Mouse (Mus musculus): ENCODE measurements around the gene Gpatch2.
A peak's percentile ranks its signal among the peaks of the same experiment; 100 is the strongest.

Gene Gpatch2

DNA sequence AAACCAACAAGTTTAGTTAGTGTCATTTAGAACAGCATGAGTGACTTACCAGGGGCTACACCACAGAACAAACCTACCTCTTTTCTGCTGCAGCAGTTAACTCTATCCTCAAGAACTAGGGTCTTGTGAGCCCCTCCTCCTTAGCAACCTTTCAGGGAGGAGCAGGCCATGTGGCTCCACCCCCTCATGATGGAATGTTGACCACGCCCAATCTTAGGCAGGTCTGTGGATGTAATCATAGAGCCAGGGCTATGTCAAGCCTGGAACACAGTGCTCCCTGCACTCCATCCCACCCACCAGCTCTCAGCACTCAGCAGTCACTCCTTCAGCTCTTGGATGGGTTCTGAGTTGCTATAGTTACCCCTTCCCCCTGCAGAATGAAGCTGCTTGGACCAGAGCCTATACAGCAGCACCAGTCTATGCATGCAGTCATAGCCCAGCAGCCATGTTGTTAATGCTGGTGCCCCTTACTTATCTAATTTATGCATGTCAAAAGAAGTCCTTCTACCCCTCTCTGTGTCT is 35.5 kb downstream of the Gpatch2 start:
- no peak for DNase-seq

DNA sequence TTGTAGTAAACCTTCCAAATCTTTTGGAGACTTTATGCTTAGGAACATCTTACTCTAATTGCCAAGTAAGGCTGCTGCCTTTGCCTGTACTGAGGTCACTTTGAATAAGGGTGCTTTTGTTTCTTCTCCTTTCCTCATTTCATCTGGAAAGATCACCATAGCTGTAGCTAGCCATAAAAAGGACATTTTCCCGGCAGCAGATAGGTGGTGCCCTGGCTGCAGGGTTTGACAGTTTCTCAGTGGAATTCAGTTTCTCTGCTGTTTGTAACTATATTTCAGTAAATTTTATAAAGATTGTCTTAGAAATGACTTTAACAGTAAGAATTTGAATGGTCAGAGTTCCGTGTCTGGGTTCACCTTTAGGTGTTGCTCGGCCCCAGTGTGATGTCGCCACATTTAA is 43.4 kb downstream of the Gpatch2 start:
- no peak for DNase-seq

DNA sequence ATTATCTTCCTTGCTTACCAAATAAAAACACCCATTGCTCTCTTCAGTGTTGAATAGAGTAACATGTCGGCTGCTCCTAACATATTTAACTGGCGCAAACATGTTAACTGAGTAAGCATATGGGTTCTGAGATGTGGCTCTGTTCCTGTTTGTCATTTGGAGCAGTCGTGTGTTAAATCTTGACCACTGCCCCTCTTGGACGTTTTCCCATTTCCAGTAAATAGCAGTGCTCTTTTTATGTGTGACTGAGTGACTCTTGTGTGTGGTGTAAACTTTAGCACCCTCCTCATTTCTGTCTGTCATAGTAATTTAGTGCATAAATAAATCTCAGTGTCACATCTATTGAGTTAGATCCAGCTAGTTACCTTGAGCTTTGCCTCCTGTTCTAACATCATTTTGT is 52.3 kb downstream of the Gpatch2 start:
- peak; percentile 41 for DNase-seq

DNA sequence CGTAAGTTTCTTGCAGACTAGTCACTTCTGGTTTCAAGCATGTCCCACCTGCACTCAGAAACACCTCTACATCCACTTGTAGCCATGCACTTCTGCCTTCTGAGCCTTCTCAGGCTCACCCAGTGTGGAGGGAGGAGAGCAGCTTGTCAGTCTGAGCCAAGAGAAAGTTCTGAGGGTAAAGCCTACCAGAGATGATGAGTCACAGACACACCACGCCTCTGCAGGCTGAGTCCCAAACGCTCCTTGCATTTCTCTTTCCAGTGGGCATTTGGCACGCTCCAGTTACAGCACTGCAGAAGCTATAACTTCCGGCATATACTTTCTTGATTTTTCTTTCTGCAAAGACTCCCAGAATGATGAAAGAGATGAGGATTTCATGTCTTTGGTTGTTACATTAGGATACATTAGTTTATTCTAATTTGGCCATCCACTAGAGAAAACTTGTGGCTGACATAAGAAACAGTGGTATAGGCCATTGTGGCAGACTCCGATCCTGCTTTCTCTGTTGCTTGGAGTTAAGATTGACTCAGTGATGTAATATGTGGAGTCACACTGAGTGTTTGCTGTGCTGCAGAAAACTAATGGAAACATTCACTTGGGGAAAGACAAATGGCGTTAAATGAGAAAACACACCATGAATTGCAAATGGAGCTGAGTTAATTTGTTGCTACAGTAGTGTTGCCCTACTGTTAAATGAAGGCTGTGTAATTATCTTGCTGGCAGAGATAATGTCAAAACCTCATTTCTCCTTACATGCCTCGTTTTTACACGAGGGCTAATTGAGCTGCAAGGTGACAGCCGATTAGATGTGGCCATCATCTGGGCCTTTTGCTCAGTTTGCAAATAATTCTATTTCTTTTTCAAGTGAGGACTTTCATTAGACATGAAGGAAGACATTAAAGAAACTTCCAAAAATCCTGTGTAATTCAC is 55.3 kb downstream of the Gpatch2 start:
- no peak for DNase-seq

DNA sequence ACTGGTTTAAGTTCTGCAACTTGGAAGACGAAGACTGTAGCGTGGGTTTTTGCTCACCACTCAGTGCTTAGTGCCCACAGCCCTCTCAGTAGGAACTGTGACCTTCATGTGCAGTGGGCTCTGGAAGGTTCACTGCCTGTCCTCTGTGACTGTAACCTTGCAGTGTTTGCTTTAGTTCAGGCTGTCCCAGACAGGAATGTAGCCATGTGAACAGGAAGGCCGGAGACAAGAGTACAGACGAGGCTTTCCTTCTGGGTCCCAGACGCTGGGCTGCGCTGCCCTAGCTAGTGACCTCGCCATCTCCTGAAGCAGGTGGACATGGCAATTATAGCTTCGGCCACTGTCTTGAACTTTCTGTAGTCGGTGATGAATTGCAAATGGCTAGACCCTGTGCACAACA is 62.0 kb downstream of the Gpatch2 start:
- peak; percentile 22 for DNase-seq

DNA sequence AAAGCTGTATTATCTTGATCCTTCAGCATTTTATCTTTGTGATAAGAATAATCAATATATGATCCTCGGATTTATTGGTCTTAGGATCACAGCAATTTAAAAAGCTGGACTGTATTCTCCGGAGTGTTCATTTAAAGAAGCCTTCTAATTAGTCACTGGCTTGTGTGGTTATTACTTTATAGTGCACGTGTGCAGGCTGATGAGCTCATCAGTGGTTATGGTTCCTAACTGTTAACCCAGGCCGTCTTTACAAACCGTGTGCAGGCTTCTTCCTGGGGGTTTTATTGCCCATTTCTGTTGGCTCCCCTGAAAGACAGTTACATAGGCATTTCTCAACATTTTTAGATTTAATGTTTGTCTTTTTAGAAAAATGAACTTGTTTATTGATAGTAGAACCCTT is 63.2 kb downstream of the Gpatch2 start:
- DNase-seq = no peak

DNA sequence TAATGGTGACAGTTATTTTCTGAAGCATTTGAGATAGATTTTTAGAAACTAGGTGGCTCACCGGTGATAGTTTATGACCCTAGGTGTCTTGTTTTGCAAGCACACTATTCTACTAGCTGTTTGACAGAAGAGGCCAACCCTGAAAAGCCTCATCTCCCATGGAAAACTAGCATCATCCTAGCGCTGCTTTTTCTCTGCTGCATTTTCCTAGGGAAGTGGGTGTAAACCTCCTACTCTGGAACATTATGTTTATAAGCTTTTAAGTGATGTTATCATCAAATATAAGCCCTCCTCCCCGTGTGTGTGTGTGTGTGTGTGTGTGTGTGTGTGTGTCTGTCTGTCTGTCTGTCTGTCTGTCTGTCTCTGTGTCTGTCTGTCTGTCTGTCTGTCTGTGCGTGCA is 64.5 kb downstream of the Gpatch2 start:
- no peak for DNase-seq

DNA sequence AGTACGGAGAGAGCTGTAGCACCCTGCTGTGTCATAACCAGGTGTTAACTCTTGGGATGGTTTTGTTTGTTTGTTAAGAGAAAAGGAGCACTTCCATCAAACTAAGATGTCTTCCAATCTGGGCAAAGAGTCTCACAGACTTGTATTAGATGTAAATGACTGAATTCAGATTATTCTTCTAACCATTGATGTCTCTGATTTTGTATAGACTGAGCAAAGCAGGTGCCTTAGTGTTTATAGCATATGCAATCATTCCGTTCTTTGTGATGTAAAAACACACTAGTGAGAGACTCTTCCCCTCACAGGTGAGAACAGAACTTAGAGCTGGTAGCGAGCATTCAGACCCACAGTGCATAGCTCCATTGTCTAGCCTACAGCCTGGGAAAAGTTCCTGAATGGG is 67.0 kb downstream of the Gpatch2 start:
- DNase-seq = no peak

DNA sequence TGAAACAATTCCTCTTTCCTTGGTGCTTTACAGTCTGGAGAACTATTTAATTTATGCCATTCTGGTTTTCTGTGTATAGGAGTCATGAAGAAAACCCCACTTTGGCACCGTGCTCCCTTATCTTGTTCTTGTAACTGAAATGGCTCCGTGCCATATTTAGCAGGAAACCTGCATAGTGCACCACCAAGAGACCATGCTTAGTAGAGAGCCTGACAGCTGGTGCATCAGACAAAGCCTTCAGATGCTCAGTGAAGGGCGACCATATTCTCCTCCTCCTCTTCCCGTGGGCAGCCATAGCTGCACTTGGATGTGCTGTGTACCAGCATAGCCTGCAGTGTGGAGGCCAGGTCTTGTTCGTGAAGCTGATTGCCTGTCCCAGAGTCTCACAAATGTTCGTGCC is 67.5 kb downstream of the Gpatch2 start:
- DNase-seq = peak; percentile 17

DNA sequence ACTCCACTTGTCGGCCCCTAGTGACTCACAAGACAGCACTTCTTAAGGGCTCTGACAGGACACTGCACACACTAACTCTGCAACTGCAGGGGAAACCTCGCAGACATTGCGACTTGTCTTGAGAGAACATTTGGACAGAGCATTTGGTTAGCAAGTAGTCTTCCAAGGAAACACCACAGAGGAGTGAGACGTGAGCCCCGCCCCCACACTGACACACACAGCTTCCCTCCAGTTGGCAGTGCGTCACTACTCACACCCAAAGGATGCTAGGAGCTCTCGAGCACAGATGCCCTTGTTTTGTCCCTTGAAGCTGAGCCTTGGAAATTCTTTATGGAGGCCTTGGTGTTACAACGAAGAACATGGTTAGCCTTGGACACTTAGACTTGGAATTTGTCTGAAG is 70.4 kb downstream of the Gpatch2 start:
- DNase-seq = no peak

DNA sequence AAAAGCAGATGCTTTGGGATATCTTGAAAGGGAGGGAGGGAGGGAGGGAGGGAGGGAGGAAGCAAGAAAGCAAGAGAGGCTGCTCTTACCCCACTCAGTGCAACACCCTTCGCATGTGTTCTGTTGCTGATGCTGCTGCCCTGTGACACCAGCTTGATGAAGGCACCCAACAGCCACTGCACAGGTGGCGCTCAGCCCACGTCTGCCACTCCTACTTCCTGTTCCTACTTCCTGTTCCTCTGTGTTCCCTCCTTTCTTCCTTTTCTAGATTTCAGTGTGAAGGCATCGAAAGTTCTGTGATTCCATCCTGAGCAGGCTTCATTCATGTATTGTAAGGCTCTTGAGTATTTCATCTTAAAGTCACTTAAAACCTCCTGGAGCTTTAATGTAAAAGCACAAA is 71.1 kb downstream of the Gpatch2 start:
- no peak for DNase-seq

DNA sequence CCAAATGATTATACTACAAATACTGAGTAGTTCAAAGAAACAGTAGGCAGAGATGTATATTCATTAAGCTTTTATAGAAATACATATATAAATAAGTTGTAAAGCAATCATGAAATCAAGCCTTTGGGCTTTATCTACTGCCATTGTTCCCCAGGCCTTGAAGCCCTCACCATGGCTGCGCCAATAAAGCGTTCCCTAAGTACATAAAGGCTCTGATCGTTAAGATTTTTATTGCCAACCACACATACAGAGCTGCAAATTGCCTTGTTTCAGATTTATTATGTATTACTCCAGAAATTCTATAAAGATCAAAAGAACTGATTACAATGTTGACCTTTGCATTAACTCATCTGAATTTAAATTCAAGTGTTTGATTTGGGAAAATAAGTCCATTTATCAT is 71.6 kb downstream of the Gpatch2 start:
- no peak for DNase-seq

DNA sequence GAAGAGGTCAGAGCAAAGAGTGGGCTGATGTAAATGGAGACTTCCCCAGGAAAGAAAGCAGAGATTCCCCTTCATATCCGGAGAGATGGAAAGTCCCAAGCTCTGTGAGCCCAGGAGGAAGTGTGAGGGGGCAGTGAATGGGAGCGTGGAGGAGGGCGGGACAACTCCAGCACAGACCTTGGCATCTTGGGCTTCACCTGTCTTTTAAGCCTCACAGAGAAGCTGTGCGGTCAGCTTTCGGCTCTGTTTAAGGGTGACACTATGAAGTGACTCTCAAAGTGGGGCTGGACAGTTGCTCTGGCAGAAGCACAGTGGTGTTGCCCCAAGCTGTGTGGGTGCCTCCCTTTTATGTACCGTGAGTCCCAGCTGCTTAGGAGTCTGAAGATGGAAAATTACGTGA is 74.9 kb downstream of the Gpatch2 start:
- no peak for DNase-seq

DNA sequence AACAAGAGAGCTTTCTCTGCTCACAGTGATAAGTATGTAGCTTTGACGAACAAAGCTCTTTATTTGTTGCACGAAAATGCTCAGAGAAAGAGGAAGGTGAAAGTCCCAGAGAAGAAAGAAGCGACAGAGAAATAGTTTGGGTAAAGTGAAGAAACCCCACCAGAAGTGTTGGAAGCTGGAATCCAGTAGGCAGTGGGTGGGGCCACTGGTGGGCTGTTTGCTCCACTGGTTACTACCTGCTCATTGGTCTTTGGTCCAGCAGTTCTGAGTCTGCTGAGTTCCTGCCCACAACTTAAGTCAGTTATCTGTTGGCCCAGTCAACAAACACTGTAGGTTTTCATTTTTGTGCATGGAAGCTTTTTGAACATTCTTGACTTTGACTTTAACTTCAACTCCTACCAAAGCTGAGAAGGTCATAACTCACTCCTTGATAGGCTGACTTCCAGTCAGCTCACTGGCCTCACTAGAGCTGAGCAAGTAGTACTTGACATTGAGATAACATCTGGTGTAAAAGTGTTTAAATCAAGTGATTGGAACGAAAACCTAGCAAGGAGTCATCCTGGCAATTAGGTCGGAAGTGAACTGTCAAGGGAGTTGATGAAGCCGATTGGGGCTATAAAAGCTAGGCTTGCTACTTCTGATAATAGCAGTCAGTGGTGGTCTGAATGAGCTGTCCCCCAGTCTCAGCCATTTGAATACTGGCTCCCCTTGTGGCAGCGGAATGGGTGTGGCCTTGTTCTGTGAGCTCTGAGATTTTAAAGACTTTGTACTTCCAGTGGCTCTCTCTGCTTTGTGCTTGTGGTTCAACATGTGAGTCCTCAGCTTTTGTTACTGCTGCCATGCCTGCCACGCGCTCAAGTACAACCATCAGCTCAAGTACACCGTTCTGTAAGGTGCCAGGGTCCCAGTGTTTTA is 76.4 kb downstream of the Gpatch2 start:
- no peak for DNase-seq

DNA sequence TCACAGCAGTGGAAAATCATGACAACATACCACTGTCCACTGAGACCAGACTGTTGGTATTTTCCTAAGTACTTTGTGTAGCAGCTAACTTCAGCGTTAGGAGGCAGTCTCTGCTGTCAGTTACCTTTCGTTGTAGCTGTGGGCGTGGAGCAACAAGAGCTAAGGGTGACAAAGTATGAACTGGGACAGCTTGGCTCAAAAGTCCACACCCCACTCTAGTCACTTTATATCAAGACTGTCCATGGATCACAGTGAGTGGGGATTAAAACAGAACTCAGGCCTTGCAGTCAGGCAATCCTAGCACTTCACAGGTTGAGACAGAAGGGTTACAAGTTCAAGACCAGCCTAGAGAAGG is 77.1 kb downstream of the Gpatch2 start:
- no peak for DNase-seq

DNA sequence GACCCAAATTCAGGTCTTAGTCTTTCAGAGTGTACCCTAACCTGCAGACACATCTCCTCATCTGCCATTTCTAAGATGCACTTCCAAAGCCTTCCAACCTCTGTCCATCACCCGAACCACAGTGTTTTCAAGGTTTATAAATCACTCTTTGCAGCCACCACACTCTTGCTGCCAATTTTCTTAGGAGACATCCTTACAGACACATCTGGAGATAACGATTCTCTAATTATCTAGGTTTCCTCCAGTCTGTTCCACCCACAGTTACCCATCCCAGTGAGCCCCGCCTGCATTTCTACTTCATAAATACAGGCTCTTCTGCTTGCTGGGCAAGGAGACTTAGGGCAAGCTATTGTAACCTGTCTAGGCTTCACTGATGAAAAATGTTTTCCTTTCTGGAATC is 77.9 kb downstream of the Gpatch2 start:
- no peak for DNase-seq

DNA sequence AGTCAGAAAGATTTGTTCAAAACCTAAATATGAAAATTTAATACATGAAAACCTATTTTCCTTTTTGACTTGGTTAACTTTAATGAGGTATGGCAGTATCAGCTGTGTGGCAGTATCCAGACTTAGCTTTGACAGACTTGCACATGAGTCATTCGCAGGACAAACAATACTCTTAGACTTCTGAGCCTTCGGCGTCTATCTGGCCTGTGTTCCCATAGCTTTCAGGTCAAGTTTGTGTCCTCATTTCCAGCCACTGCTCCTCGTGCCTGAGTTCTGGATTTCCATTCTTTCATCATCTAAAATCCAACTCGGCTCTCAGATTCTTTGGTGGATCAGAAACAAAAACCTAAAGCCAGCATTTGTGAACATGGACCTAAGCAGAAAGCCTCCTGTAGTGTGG is 79.2 kb downstream of the Gpatch2 start:
- DNase-seq = no peak

DNA sequence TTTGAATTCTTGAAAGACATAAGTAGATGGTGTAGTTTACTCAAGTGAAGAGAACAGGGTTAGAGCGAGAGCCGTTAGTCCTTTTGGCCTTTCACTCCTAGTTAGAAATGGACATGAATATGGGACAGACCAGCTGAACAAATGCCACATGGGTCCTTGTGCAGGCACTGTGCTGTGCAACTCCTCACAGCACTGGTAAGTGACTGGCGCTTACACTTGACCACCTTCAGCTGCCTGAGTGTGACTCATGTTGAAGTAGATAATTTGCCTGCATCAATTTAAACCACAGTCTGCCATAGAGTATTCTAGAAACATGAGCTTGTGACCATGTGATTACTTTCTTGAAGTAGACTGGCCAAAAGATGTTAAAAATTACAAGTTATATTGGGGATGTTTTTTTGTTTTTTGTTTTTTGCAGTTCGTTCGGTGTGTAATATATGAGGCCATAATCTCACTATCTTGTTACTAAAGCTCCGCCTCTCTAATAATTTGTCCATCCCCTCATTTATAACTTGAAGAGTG is 79.8 kb downstream of the Gpatch2 start:
- DNase-seq = no peak

DNA sequence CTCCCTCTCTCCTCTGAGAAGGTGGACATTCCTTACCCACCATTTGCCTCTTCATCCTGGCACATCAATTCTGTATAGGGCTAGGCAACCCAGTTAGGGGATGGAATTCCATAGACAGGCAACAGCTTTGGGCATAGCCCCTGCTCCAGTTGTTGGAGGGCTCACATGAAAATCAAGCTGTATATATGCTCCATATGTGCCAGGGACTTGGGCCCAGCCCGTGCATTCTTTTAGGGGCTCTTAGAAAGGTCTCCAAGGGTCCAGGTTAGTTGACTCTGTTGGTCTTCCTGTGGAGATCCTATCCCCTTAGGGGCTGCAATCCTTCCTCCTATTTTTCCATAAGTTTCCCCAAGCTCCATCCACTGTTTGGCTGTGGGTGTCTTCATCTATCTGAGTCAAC is 80.4 kb downstream of the Gpatch2 start:
- no peak for DNase-seq

DNA sequence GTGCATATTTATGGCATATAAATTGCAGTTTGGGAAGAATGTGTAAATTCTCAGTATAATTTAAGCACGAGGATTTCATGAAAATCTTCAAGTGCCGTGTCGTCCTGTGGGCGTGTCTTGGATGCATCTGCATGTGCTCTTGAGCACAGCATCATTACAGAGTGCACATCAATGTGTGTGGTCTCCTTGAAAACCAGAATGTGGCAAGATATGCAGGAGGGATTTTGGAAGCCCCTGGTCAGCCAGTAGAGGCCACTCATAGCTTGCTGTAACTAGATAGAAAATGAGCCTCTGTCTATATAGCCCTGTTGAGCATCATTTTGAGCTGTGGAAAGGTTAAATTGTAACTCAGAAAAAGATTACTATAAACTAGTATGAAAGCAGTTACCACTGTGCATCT is 83.9 kb downstream of the Gpatch2 start:
- no peak for DNase-seq

DNA sequence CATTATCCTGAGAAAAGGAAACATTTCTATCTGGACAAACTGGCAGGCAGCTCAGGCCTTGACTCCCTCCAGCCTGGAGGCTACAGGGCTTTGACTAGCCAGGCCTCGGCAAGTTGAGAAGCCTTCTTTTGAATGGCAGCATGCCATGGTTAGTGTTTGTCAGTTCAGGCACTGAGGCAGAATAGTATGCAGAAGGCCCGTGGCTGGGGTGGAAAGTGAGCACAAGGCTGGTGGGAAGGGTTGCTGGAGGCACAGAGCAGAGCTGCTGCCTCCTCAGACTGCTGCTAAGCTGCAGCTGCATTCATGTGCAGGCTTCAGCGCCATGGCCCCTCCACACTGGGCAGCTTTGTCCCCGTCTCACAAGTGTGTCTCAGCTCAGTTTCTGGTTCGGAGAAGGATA is 85.3 kb downstream of the Gpatch2 start:
- peak; percentile 66 for DNase-seq

DNA sequence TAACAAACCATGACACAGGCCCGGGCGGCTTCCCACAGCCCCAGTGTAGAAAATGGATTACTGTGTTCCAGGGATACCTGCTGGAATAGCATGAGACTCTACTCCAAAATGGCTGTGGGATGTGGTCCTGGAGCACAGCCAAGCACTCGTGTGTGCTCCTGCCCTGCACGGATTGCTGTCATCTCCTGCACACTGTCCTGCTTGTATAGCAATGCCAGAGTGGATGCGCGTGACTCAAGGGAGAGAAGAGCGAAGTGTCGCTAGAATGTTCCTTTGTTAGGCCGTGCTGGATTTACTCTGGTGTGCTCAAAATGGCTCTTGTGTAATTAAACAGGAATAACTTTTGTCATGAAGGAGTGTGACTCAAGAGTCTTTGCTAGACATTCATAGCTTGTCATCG is 87.9 kb downstream of the Gpatch2 start:
- DNase-seq = no peak

DNA sequence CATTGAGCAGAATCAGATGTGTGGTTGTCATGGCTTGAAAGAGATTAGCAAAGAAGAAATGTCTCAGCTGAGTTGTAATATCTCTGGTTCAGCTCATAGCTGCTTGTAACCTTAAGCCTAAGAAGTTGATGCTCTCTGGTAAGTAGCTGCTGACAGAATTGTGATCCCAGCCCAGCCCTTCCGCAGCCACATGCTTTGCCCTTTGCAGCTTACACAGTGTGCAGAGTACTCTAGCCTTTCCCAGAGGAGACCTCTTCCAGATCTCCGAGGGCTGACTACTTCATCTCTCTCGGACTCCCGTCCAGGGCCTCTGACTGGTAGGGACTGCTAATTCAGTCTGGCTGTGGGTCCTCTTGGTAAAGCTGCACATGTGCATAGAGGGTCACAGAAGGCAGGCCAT is 92.0 kb downstream of the Gpatch2 start:
- DNase-seq = no peak

DNA sequence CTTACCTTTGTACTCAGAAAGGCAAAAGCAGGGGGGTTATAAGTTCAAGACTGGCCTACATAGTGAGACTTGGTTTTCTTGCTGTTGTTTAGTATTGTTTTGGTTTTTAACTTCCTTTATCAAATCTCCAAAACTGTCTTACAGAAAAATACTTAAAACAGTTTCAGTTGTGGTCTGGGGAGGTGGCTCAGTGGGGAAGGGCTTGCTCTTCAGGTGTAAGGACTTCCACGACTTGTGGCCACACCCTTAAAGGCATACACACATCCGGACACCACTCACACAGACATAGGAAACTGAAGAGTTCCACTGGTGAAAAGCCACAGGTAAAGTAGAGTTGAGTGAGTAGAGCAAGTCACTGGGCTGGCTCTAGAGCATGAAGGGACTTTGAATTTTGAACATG is 93.2 kb downstream of the Gpatch2 start:
- no peak for DNase-seq

Measured in kidney, postnatal 14 days (tissue).